Mouse (Mus musculus): ENCODE results near the gene Robo1.

DNA sequence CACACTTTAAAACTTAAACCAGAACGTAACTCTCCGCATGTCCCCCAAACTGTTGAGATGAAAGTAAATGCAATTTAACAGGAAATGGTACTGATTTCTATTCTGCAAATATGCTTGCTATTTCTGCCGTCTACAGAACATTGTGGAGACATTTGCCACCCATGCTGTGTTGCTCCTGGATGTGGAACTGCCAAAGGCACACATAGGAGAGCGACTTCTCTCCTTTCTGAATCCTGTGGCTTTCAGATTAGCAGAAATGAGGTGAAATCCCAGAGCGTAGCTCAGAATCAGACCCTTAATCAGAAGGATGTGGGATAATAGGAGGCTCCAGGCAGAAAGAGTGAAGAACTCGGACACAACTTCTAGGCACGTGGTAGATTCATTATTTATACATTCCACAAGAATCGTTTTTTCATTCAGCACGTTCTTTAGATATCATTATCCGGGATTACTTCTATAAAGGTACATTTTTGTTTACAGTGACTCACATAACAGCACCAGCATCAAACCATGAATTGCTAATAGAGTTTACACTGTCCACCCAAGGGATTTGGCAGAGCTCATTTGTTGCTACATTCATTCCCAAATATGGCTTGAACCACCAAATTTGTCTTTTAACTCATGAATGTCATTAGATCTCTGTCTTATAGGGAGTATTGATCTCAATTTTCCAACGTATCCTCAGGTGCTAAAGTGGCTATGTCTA is 276.5 kb downstream of the Robo1 start:
- TF ChIP-seq POLR2A (IDR thresholded peaks at IDR 0.05; ENCODE audit: low read depth, low read length) (no peak), CTCF (conservative IDR thresholded peaks at IDR 0.05; ENCODE audit: insufficient read depth, insufficient read length, low read depth, low read length) (no peak)
